Mouse (Mus musculus) midbrain, embryonic 15.5 days (tissue): ENCODE results near the gene Kcna7. TPM values are rescaled to one million over a fixed set of nuclear protein-coding genes. Genes with fewer than 3 reads are reported as not detected.
A peak's percentile ranks its signal among the peaks of the same experiment; 100 is the strongest.

Experiments
- ATAC-seq: fragments of 200-750 bp; cut with Nextera tagmentation; replicated peaks from 2 replicates; pipeline ENCODE4 v1.8.0; 2017; ENCODE audit warnings: moderate TSS enrichment
- H3K27ac ChIP-seq: fragments of 300-500 bp; sonication (generic); 2 replicates; pipeline ENCODE4 v1.5.1; 2015; ENCODE audit warnings: mild to moderate bottlenecking, inconsistent platforms
- H3K27me3 ChIP-seq: fragments of 300-500 bp; sonication (generic); replicated peaks from 2 replicates; pipeline ENCODE4 v1.6.1; 2015; ENCODE audit warnings: inconsistent platforms
- H3K36me3 ChIP-seq: fragments of 300-500 bp; sonication (generic); replicated peaks from 2 replicates; pipeline ENCODE4 v1.6.1; 2015; ENCODE audit warnings: inconsistent platforms
- H3K4me1 ChIP-seq: fragments of 300-500 bp; sonication (generic); 2 replicates; pipeline ENCODE4 v1.6.1; 2015; ENCODE audit warnings: inconsistent platforms
- H3K4me2 ChIP-seq: fragments of 300-500 bp; sonication (generic); 2 replicates; pipeline ENCODE4 v1.6.1; 2015; ENCODE audit warnings: inconsistent platforms, mild to moderate bottlenecking, moderate library complexity
- H3K4me3 ChIP-seq: fragments of 300-500 bp; sonication (generic); 2 replicates; pipeline ENCODE4 v1.5.1; 2015; ENCODE audit warnings: mild to moderate bottlenecking, inconsistent platforms
- H3K9ac ChIP-seq: fragments of 300-500 bp; sonication (generic); 2 replicates; pipeline ENCODE4 v1.6.1; 2015; ENCODE audit warnings: mild to moderate bottlenecking, inconsistent platforms
- H3K9me3 ChIP-seq: fragments of 300-500 bp; sonication (generic); 2 replicates; pipeline ENCODE4 v1.6.1; 2016; ENCODE audit warnings: inconsistent platforms
- WGBS: fragments of 180-500 bp; shearing (Covaris S2); methylation state at CpG from one replicate; pipeline ENCODE4 v1.1.7; 2015; ENCODE audit warnings: mixed read lengths; 5-methylcytosine and 5-hydroxymethylcytosine counted together
- polyA plus RNA-seq: library from polyadenylated mRNA; unstranded; fragments of >200 nt; fragmentation: Nextera tagmentation; extraction: Ambion mirVana; gene quantifications from 2 replicates; pipeline ENCODE4 v1.2.1, GENCODE M21; 2015

Kcna7 gene
- polyA plus RNA-seq, 1 experiment from 2014 or later: not detected

DNA sequence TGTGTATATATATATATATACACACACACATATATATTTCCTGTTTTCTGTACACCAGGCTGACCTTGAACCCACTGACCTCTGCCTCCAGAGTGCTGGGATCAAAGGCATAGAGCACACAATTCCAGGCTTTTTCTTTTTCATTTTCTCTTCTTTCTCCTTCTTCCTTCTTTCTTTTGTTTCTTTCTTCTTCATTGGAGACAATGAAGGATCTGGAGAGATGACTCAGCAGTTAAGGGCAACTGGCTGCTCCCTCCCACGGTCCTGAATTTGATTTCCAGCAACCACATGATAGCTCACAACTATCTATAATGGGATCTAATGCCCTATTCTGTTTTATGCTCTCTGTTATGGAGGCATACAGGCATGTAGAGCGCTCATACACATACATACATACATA is 8.7 kb upstream of the Kcna7 start:
- H3K4me2 ChIP-seq: no peak overlapping the region
- H3K27ac ChIP-seq: no peak overlapping the region
- no peak overlapping the region for H3K4me3 ChIP-seq
- H3K9me3 ChIP-seq: no peaks in the 10 kb centered on the region
- H3K9ac ChIP-seq: no peak overlapping the region
- H3K4me1 ChIP-seq: peaks cover 22% of the 10 kb centered on the region
- peaks cover 6% of the 10 kb centered on the region; the same call in 1 of the 2 replicates for H3K36me3 ChIP-seq
- WGBS: 80% methylated on average over 2 of the region's 2 CpGs
- ATAC-seq: no peak
- H3K27me3 ChIP-seq: no peaks in the 10 kb centered on the region; the same call in 1 of the 2 replicates

DNA sequence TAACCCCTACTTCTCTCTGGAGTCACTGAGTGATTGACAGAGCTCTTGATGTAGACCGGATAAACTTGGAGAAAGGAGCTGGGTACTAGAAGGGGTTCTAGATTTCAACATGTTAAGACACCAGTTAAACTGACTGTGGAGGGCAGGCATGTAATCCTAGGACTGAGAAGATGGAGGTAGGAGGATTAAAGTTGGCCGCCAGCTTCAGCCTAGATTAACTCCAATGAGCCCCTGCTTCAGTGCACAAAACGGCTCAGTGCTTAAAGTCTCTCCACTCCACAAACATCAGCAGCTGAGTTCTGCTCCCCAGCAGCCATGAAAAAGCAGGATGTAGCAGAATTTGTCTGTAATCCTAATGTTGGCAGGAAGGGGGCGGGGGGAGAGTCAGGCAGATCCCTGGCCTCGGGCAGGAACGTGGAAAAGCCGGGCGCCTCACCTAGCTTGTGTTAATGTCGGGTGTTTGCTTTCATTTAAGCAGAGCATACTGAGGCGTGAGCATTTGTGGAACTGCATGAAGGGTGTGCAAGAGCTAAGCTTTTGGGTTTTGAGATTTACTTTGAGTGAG is 3.9 kb upstream of the Kcna7 start:
- WGBS: 71% methylated on average over 10 of the region's 10 CpGs
- Histone ChIP-seq H3K27ac (no peak overlapping the region), H3K9me3 (no peaks in the 10 kb centered on the region), H3K4me2 (no peak overlapping the region), H3K4me3 (no peak overlapping the region), H3K36me3 (no peaks in the 10 kb centered on the region), H3K4me1 (peaks cover 5% of the 10 kb centered on the region), H3K9ac (no peak overlapping the region), H3K27me3 (peaks cover 27% of the 10 kb centered on the region)
- ATAC-seq: no peak

DNA sequence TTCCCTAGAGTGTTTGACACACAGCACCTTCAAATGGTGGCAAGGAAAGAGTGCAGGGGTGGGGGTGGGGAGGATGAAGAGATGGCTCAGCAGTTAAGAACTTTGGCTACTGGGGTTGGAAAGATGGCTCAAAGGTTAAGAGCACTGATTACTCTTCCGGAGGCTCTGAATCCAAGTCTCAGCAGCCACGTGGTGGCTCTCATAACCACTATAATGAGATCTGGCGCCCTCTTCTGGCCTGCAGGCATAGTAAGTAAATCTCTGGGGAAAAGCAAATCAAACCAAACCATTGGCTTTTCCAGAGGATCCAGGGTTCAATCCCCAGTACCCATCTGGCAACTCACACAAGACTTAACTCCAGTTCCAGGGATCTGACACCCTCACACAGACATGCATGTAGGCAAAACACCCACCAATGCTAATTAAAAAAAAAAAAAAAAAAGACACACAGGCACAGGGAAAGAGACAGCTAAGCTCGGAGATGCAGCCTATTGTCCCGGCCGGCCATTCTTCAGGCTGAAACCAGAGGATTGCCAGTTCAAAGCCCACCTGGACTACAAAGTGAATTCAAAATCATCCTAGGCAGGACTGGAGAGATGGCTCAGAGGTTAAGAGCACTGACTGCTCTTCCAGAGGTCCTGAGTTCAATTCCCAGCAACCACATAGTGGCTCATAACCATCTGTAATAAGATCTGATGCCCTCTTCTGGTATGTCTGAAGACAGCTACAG is 1.8 kb upstream of the Kcna7 start:
- WGBS: 46% methylated on average over 6 of the region's 6 CpGs
- H3K27me3 ChIP-seq: peaks cover 47% of the 10 kb centered on the region

DNA sequence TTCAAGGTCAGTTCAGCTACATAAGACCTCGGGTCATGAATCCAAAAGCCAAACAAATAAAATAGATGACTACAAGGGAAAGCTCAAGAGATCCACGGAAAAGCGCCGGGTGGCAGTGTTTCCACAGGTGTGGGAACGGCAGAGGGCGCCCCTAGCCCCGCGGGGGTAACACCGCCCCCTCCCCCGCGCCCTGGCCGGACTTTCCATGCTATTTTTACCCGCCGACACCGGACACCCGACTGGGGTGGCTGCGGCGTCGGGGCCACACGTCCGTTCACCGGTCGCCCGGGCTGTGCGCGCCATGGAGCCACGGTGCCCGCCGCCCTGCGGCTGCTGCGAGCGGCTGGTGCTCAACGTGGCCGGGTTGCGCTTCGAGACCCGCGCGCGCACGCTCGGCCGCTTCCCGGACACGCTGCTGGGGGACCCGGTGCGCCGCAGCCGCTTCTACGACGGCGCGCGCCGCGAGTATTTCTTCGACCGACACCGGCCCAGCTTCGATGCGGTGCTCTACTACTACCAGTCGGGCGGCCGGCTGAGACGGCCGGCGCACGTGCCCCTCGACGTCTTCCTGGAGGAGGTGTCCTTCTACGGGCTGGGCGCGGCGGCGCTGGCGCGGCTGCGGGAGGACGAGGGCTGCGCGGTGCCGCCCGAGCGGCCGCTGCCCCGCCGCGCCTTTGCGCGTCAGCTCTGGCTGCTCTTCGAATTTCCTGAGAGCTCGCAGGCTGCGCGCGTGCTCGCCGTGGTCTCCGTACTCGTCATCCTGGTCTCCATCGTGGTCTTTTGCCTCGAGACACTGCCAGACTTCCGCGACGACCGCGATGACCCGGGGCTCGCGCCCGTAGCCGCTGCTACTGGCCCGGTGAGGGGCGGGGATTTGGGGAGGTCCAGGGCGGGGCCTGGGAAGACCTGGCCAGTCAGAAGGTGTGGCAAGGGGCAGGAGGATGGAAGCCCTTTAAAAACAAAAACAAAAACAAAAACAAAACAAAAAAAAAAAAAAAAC is 1.0 kb downstream of the Kcna7 start:
- Histone ChIP-seq H3K27me3 (peaks cover 74% of the 10 kb centered on the region), H3K36me3 (no peaks in the 10 kb centered on the region), H3K4me3 (peak overlapping the region; percentile 35), H3K4me2 (peak overlapping the region; percentile 51), H3K4me1 (peaks cover 9% of the 10 kb centered on the region), H3K9ac (no peak overlapping the region), H3K9me3 (no peaks in the 10 kb centered on the region), H3K27ac (no peak overlapping the region)
- ATAC-seq: no peak
- 3% methylated on average over 111 of the region's 114 CpGs for WGBS

More for the DNA sequence above, 1.8 kb upstream of the Kcna7 start:
- Histone ChIP-seq H3K36me3 (no peaks in the 10 kb centered on the region), H3K4me1 (peaks cover 9% of the 10 kb centered on the region), H3K9me3 (no peaks in the 10 kb centered on the region), H3K4me2 (no peak overlapping the region), H3K9ac (no peak overlapping the region), H3K4me3 (no peak overlapping the region), H3K27ac (no peak overlapping the region)
- ATAC-seq: no peak

DNA sequence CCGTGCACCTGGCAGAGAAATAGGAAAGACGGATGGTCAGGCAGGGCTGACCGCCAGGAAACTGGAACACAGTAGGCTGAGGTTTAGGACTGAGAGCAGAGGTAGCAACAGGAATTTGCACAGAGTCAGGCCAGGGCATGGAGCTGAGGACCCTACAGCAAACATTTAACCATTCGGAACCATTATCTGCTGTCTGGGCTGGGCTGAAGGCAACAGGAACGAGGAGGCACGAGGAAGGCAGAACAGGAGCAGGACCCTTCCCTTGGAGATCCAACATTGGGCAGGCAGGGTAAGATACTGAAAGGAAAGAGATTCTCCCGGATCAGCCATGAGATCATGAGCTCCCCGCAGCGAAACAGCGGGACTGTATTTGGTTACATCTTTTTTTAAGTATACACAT is 2.4 kb downstream of the Kcna7 start:
- Histone ChIP-seq H3K4me3 (no peak overlapping the region), H3K4me1 (peaks cover 9% of the 10 kb centered on the region), H3K9ac (no peak overlapping the region), H3K36me3 (no peaks in the 10 kb centered on the region), H3K4me2 (no peak overlapping the region), H3K27ac (no peak overlapping the region), H3K27me3 (peaks cover 78% of the 10 kb centered on the region), H3K9me3 (no peaks in the 10 kb centered on the region)
- ATAC-seq: no peak
- WGBS: 79% methylated on average over 10 of the region's 10 CpGs

DNA sequence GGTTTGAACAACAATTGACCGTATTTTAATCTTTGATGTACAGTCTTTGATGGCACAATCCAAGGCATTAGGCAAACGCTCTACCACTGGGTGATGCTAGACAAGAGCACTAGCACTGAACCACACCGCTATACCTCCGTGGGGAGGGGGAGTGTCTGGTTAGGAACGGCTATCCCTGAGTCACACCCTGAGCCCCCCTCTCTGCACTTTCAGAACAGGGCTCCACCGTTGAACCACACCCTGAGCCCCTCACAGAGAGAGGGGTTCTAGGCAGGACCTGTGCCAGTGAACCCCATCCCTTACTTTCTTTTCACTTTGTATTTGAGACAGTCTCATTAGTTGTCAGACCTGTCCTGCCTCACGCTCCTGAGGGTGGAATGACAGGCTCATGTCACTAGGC is 2.9 kb downstream of the Kcna7 start:
- no peak overlapping the region for H3K4me3 ChIP-seq
- H3K36me3 ChIP-seq: no peaks in the 10 kb centered on the region
- no peak overlapping the region for H3K27ac ChIP-seq
- no peak overlapping the region for H3K4me2 ChIP-seq
- no peaks in the 10 kb centered on the region for H3K9me3 ChIP-seq
- WGBS: 72% methylated on average over 7 of the region's 7 CpGs
- no peak overlapping the region for H3K9ac ChIP-seq
- peaks cover 84% of the 10 kb centered on the region for H3K27me3 ChIP-seq
- ATAC-seq: no peak
- peaks cover 10% of the 10 kb centered on the region for H3K4me1 ChIP-seq

DNA sequence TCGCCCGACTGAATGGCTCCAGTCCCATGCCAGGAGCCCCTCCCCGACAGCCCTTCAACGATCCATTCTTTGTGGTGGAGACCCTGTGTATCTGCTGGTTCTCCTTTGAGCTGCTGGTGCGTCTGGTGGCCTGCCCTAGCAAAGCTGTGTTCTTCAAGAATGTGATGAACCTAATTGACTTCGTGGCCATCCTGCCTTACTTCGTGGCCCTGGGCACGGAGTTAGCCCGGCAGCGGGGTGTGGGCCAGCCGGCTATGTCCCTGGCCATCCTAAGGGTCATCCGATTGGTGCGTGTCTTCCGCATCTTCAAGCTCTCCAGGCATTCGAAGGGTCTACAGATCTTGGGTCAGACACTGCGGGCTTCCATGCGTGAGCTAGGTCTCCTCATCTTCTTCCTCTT is 3.5 kb downstream of the Kcna7 start:
- Histone ChIP-seq H3K4me1 (peaks cover 16% of the 10 kb centered on the region), H3K9ac (no peak overlapping the region), H3K4me2 (no peak overlapping the region), H3K27me3 (peaks cover 90% of the 10 kb centered on the region), H3K4me3 (no peak overlapping the region), H3K27ac (no peak overlapping the region), H3K36me3 (no peaks in the 10 kb centered on the region), H3K9me3 (no peaks in the 10 kb centered on the region)
- 86% methylated on average over 17 of the region's 17 CpGs for WGBS
- ATAC-seq: no peak

DNA sequence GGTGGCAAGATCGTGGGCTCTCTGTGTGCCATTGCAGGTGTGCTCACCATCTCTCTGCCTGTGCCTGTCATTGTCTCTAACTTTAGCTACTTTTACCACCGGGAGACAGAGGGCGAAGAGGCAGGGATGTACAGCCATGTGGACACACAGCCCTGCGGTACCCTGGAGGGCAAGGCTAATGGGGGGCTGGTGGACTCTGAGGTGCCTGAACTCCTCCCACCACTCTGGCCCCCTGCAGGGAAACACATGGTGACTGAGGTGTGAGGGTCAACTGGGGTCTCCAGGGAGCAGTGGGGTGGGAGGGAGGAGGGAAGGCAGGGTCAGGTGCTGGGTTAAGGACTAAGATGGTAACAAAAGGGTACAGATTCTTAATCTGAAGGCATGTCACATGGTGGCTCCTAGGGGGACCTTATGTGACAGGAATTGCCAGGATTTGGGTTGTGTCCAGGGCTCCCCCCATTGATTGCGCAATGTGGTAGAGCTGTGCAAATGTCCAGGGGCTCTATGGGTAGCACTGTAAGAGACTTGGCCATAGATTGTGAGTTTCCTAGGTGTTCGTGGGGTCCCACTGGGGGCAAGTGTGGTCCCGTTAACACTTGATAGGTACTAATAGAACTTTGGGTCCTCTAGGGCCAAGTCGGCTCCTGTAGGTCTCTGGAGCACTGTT is 4.2 kb downstream of the Kcna7 start:
- no peak overlapping the region for H3K9ac ChIP-seq
- no peaks in the 10 kb centered on the region for H3K9me3 ChIP-seq
- H3K4me2 ChIP-seq: no peak overlapping the region
- H3K27ac ChIP-seq: no peak overlapping the region
- H3K36me3 ChIP-seq: no peaks in the 10 kb centered on the region
- H3K4me1 ChIP-seq: peaks cover 20% of the 10 kb centered on the region
- 85% methylated on average over 8 of the region's 8 CpGs for WGBS
- H3K27me3 ChIP-seq: peaks cover 96% of the 10 kb centered on the region
- no peak overlapping the region for H3K4me3 ChIP-seq
- ATAC-seq: no peak

DNA sequence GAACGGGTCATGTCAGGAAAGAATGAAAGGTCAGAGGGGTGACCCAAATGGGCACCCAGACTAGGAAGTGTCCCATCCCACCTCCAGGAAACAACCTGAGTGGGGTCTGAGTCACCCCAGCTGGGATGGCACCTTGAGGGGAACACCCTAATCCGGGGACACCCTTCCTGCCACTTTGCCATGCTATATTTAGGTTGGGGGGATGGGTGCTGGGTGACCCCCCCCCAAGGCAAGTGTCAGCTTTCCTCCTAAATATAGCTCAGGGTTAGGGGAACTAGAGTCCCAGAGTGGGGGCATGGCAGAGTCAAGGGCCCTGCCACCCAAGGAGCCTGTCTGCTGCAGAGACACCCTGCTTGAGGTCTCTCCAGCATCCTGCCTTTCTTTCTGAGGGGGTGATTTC is 7.0 kb downstream of the Kcna7 start:
- Histone ChIP-seq H3K27me3 (peaks cover 95% of the 10 kb centered on the region), H3K36me3 (no peaks in the 10 kb centered on the region), H3K27ac (no peak overlapping the region), H3K4me2 (no peak overlapping the region), H3K9ac (no peak overlapping the region), H3K9me3 (no peaks in the 10 kb centered on the region), H3K4me1 (peaks cover 11% of the 10 kb centered on the region), H3K4me3 (no peak overlapping the region)
- WGBS: 90% methylated on average over 2 of the region's 2 CpGs
- no peak for ATAC-seq

DNA sequence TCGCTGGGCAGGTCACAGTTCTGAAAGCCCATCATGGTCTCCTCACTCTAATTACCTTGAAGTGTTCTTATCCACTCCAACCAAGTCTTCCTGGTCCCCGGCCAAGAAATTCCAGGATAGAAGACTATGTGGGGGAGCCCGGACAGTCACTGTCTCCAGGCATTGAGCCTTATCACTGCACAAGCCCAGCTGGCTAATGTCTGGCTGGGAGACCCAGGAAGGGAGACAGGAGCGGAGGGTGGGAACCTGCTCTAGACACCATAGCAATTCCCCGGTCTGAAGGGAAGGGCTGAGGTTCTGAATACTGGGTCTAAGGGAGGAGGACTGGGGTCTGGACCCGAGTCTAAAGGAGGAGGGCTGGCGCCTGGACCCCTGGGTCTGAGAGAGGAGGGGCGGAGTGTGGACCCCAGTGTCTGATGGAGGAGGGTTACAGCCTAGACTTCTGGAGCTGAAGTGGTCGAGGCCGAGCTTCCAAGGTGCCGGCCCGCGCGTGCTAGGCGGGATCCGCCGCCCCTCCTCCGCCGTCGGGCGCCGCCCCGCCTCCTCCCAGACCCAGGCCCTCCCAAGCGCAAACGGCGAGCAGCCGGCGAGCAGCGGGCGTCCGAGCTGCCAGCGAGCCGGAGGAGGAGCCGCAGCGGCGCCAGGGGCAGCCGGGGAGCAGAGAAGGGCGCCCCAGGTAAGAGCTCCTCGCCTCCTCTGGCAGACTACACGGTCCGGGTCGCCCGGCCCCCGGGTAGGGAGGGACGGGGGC is 7.8 kb downstream of the Kcna7 start, which contains the start of gene Ntf5:
Gene Ntf5 (plus strand): TSS at position 583 of the 751 bp plus-strand sequence.
- Histone ChIP-seq H3K9ac (peak within 1 kb of the TSS; percentile 46), H3K4me1 (peaks cover 11% of the 10 kb centered on the region), H3K4me2 (peak within 1 kb of the TSS; percentile 88), H3K4me3 (peak within 1 kb of the TSS; percentile 44), H3K27ac (no peak within 1 kb of the TSS), H3K36me3 (no peaks in the 10 kb centered on the region), H3K27me3 (peaks cover 95% of the 10 kb centered on the region), H3K9me3 (no peaks in the 10 kb centered on the region)
- ATAC-seq: peak; percentile 62
- WGBS: 3% methylated on average over 35 of the region's 45 CpGs
